Mouse (Mus musculus) testis, adult 2 months (tissue): ENCODE measurements around the gene Pon2. TPM values are rescaled to one million over a fixed set of nuclear protein-coding genes. Genes with fewer than 3 reads are reported as not detected.
"Not testable (repeated sequence)": the region's sequence is repeated elsewhere in the genome, so short reads cannot be mapped to it uniquely, and the experiment has no call there.

Source experiments
- H3K27ac ChIP-seq: fragments of 200-500 bp; 2 replicates; pipeline ENCODE4 v1.5.1; 2012; ENCODE audit warnings: low read depth, low read length; ENCODE audit not compliant: control insufficient read depth, insufficient read depth
- H3K27me3 ChIP-seq: fragments of 200-500 bp; 2 replicates; pipeline ENCODE4 v1.6.1; 2012; ENCODE audit warnings: mild to moderate bottlenecking, low read length, moderate library complexity; ENCODE audit not compliant: control insufficient read depth, insufficient read depth
- H3K36me3 ChIP-seq: fragments of 200-500 bp; 2 replicates; pipeline ENCODE4 v1.6.1; 2012; ENCODE audit warnings: mild to moderate bottlenecking, low read length; ENCODE audit not compliant: control insufficient read depth, insufficient read depth
- H3K4me1 ChIP-seq: fragments of 200-500 bp; 2 replicates; pipeline ENCODE4 v1.6.1; 2012; ENCODE audit warnings: low read length; ENCODE audit not compliant: control insufficient read depth, insufficient read depth
- H3K4me3 ChIP-seq: fragments of 200-500 bp; 2 replicates; pipeline ENCODE4 v1.5.1; 2012; ENCODE audit warnings: low read depth, mild to moderate bottlenecking, low read length, moderate library complexity, mixed read lengths; ENCODE audit not compliant: control insufficient read depth
- CTCF ChIP-seq: fragments of 200-500 bp; IDR thresholded peaks from 2 replicates; pipeline ENCODE4 v1.5.1; 2012; ENCODE audit warnings: low read depth, mild to moderate bottlenecking, inconsistent platforms, low read length, moderate library complexity; ENCODE audit not compliant: control insufficient read depth, insufficient read depth, insufficient replicate concordance
- POLR2A ChIP-seq: fragments of 200-500 bp; IDR thresholded peaks from 2 replicates; pipeline ENCODE4 v1.6.1; 2012; ENCODE audit warnings: low read depth, mild to moderate bottlenecking, inconsistent platforms, low read length, moderate library complexity; ENCODE audit not compliant: control insufficient read depth
- polyA plus RNA-seq: library from polyadenylated mRNA; depleted of rRNA; stranded (reverse); fragments of >200 nt; gene quantifications from 2 replicates; pipeline ENCODE4 v1.2.3, GENCODE M21; 2012; rRNA removed

Gene Pon2
- 21.9 and 27.9 TPM in 2 replicates for polyA plus RNA-seq

- Histone ChIP-seq H3K36me3 (no peaks in the 10 kb centered on the region), H3K27me3 (no peaks in the 10 kb centered on the region), H3K27ac (peak within 1 kb of the TSS; percentile 87), H3K4me1 (peaks cover 8% of the 10 kb centered on the region; the same call in 1 of the 2 replicates), H3K4me3 (peak within 1 kb of the TSS; percentile 95)
- TF ChIP-seq CTCF = no peak
- 0 out of 2 replicates have a peak, but pooled peaks have one; percentile 35 for TF ChIP-seq POLR2A
Measured at GRCm38 (mm10) chr6:5298092-5298554, at the start of gene Pon2. Gene Pon2, minus strand, starts transcription at chr6:5298455.

GRCm38 (mm10) chr6:5344255-5344654 is 46.0 kb upstream of the Pon2 start:
- no peaks in the 10 kb centered on the region for H3K4me1 ChIP-seq
- no peak overlapping the region for H3K4me3 ChIP-seq
- H3K36me3 ChIP-seq = no peaks in the 10 kb centered on the region
- no peak overlapping the region for H3K27ac ChIP-seq
- no peaks in the 10 kb centered on the region for H3K27me3 ChIP-seq
- no peak for TF ChIP-seq CTCF
- TF ChIP-seq POLR2A = no peak

- H3K4me3 ChIP-seq, H3K4me1 ChIP-seq, H3K27me3 ChIP-seq, H3K36me3 ChIP-seq, H3K27ac ChIP-seq: not testable (repeated sequence)
Measured at GRCm38 (mm10) chr6:5339283-5339682, 41.0 kb upstream of the Pon2 start.

- not testable (repeated sequence) for H3K4me1 ChIP-seq, H3K36me3 ChIP-seq, H3K4me3 ChIP-seq, H3K27ac ChIP-seq, H3K27me3 ChIP-seq
Measured at GRCm38 (mm10) chr6:5338781-5339180, 40.5 kb upstream of the Pon2 start.

GRCm38 (mm10) chr6:5336016-5336415 is 37.8 kb upstream of the Pon2 start:
- H3K27me3 ChIP-seq, H3K36me3 ChIP-seq, H3K27ac ChIP-seq, H3K4me1 ChIP-seq, H3K4me3 ChIP-seq: not testable (repeated sequence)

- Histone ChIP-seq H3K27me3 (no peaks in the 10 kb centered on the region), H3K4me3 (no peak overlapping the region), H3K27ac (no peak overlapping the region), H3K36me3 (no peaks in the 10 kb centered on the region), H3K4me1 (peaks cover 2% of the 10 kb centered on the region; the same call in 1 of the 2 replicates)
- TF ChIP-seq POLR2A (no peak), CTCF (no peak)
Measured at GRCm38 (mm10) chr6:5334021-5334420, 35.8 kb upstream of the Pon2 start.

GRCm38 (mm10) chr6:5332560-5333150 is 34.4 kb upstream of the Pon2 start:
- TF ChIP-seq CTCF = no peak
- Histone ChIP-seq H3K4me3 (no peak overlapping the region), H3K4me1 (peaks cover 2% of the 10 kb centered on the region; the same call in 1 of the 2 replicates), H3K27me3 (no peaks in the 10 kb centered on the region), H3K27ac (no peak overlapping the region), H3K36me3 (no peaks in the 10 kb centered on the region)

- H3K4me3 ChIP-seq = no peak overlapping the region
- TF ChIP-seq POLR2A (no peak), CTCF (no peak)
- no peaks in the 10 kb centered on the region for H3K36me3 ChIP-seq
- no peak overlapping the region for H3K27ac ChIP-seq
- no peaks in the 10 kb centered on the region for H3K4me1 ChIP-seq
- no peaks in the 10 kb centered on the region for H3K27me3 ChIP-seq
Measured at GRCm38 (mm10) chr6:5325122-5325521, 26.9 kb upstream of the Pon2 start.

- H3K4me3 ChIP-seq, H3K4me1 ChIP-seq, H3K27me3 ChIP-seq, H3K27ac ChIP-seq, H3K36me3 ChIP-seq: not testable (repeated sequence)
Measured at GRCm38 (mm10) chr6:5324101-5324500, 25.8 kb upstream of the Pon2 start.
